Mouse (Mus musculus): Measurements from ENCODE around the gene Gm20388. TPM values are rescaled to one million over a fixed set of nuclear protein-coding genes. Genes with fewer than 3 reads are reported as not detected.

Gm20388 gene
- polyA plus RNA-seq, 1 experiment from 2014 or later, result not detected

DNA sequence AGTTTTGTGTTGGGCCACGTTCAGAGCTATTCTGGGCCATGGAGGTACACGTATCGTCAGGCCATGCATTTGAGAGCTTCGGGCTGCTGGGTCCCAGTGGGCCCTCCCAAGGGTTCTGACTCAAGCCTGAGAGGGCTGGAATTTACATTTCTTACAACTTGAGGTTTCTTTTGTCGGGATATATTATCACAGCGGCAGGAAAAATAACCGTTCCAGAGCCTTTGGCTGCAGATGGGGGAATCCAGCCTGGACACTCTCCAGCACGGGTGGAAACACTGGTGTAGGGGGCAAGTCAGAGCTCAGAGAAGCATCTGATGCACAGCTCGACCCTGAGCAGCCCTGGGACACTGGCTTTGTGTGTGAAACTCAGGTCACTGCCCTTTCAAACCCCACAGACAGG, 2192.6 kb downstream of the Gm20388 start:
- Histone ChIP-seq H3K9me3 (no peaks in the 10 kb centered on the region), H3K9ac (no peak overlapping the region), H3K27me3 (no peaks in the 10 kb centered on the region), H3K4me2 (no peak overlapping the region), H3K36me3 (no peaks in the 10 kb centered on the region), H3K4me3 (no peak overlapping the region), H3K4me1 (peaks cover 37% of the 10 kb centered on the region), H3K27ac (peak overlapping the region; percentile 87)
- WGBS, result 56% methylated on average over 9 of the region's 9 CpGs
- no peak for ATAC-seq (ENCODE audit: insufficient number of reproducible peaks, insufficient read depth, low FRiP score, low TSS enrichment, low read depth)

DNA sequence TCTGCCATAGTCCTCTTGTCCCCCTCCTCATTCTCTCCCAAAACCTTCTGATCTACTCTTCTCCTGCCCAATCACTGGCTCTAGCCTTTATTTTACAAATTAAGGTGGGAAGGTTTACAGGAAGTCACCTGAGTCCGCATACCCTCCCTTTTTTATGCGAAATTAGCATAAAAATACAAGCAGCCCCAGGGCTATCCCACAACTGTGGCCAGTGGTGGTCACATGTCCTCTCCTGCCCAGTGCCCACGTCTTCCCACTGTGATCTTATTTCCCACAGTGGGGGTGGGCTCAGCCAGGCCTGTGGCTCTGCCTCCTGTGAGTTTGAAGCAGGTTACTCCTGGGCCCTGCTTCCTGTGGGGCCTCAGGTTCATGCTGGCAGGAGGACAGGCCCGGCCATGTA, 2194.0 kb downstream of the Gm20388 start:
- WGBS, result 64% methylated on average over 4 of the region's 4 CpGs
- H3K4me1 ChIP-seq, result peaks cover 33% of the 10 kb centered on the region
- no peak overlapping the region for H3K4me2 ChIP-seq
- no peak overlapping the region for H3K27ac ChIP-seq
- no peak overlapping the region for H3K9ac ChIP-seq
- H3K4me3 ChIP-seq, result no peak overlapping the region
- ATAC-seq (ENCODE audit: insufficient number of reproducible peaks, insufficient read depth, low FRiP score, low TSS enrichment, low read depth), result no peak
- H3K36me3 ChIP-seq, result no peaks in the 10 kb centered on the region
- H3K9me3 ChIP-seq, result no peaks in the 10 kb centered on the region
- no peaks in the 10 kb centered on the region for H3K27me3 ChIP-seq

GRCm38 (mm10) chr8:122106270-122106669, 2195.6 kb downstream of the Gm20388 start:
- Histone ChIP-seq H3K27me3 (no peaks in the 10 kb centered on the region), H3K4me1 (peaks cover 28% of the 10 kb centered on the region), H3K4me2 (no peak overlapping the region), H3K27ac (no peak overlapping the region), H3K4me3 (no peak overlapping the region), H3K9ac (no peak overlapping the region), H3K36me3 (no peaks in the 10 kb centered on the region), H3K9me3 (no peaks in the 10 kb centered on the region)
- WGBS, result 60% methylated on average over 9 of the region's 9 CpGs
- ATAC-seq (ENCODE audit: insufficient number of reproducible peaks, insufficient read depth, low FRiP score, low TSS enrichment, low read depth), result no peak

GRCm38 (mm10) chr8:122110240-122110866, 2199.7 kb downstream of the Gm20388 start:
- no peak for ATAC-seq (ENCODE audit: insufficient number of reproducible peaks, insufficient read depth, low FRiP score, low TSS enrichment, low read depth)
- Histone ChIP-seq H3K4me1 (peaks cover 17% of the 10 kb centered on the region), H3K9ac (no peak overlapping the region), H3K4me3 (no peak overlapping the region), H3K27ac (no peak overlapping the region), H3K27me3 (no peaks in the 10 kb centered on the region), H3K4me2 (no peak overlapping the region), H3K36me3 (no peaks in the 10 kb centered on the region), H3K9me3 (no peaks in the 10 kb centered on the region)
- 65% methylated on average over 20 of the region's 20 CpGs for WGBS

DNA sequence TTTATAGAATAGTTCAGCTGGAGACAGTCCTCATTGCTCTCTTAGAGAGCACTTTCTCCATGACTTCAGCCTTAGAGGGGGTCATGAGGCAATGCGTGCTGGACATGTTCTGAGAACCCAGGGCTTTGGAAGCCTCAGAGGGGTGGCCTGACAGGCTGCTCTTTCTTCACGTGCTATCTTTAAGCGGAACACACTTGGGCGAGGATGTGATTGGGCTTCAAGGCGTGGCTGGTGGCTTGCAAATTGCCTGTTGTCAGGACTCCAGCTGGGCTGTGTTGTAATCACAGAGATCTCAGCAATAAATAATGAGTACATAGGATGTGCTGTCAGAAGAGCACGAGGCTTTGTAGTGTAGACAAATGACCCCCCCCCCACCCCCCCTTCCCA, 2200.2 kb downstream of the Gm20388 start:
- Histone ChIP-seq H3K4me2 (no peak overlapping the region), H3K36me3 (no peaks in the 10 kb centered on the region), H3K4me3 (no peak overlapping the region), H3K9ac (no peak overlapping the region), H3K27me3 (no peaks in the 10 kb centered on the region), H3K9me3 (no peaks in the 10 kb centered on the region), H3K27ac (no peak overlapping the region), H3K4me1 (peaks cover 17% of the 10 kb centered on the region)
- no peak for ATAC-seq (ENCODE audit: insufficient number of reproducible peaks, insufficient read depth, low FRiP score, low TSS enrichment, low read depth)
- WGBS, result 71% methylated on average over 6 of the region's 6 CpGs

DNA sequence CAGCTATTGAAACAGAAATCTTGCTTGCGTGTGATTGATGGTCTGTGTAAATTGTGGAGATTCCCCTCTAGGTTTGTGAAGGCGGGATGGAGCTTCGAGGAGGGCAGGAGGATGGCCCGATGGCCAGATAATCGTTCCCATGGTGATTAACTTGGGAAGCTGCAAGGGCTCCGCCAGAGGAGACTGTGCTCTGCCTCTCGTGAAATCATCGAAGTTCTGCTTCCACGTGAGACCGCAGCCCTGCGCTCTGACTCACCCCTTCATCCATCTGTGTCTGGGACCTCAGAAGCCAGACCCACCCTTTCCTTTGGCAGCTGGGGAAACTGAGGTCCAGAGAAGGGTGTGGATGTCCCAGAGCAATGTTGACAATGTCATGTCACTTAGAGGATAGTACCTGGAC, 2201.1 kb downstream of the Gm20388 start:
- no peak for ATAC-seq (ENCODE audit: insufficient number of reproducible peaks, insufficient read depth, low FRiP score, low TSS enrichment, low read depth)
- 68% methylated on average over 11 of the region's 11 CpGs for WGBS

DNA sequence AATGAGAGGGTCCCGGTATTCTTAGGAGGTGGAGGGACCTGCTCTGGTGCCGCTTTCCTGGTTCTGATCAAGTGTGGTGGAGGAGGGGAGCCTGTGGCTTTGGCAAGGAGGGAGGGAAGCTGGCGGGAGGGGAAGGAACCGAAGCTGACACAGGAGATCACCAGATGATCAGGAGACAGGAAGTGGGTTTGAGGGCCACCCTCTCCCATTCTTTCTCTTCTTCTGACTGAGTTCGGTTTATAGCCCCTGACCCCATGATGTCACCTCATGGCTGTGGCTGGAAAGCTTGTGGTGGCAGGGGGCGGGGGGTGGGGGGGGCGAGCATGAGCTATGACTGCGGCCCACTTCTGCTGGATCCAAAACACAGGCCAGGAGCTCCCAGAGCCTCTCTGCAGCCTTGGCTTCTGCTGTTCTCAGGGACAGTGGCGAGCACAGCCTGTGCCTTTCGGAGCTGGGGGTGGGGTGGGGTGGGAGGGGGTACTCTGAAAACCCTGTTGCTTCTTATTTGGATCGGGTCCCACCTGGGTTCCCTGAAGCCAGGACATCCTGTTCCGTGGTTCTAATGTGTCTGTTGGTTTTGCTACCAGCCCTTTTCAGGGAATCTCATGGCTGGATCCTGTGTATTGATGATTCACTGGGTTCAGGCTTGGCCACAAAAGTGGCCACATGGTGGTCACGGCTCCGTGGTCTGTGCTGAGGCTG, 2201.8 kb downstream of the Gm20388 start:
- 63% methylated on average over 14 of the region's 14 CpGs for whole genome bisulfite sequencing
- H3K9ac ChIP-seq, result no peak overlapping the region
- no peaks in the 10 kb centered on the region for H3K9me3 ChIP-seq
- no peaks in the 10 kb centered on the region for H3K36me3 ChIP-seq
- no peaks in the 10 kb centered on the region for H3K27me3 ChIP-seq
- no peak for ATAC-seq (ENCODE audit: insufficient number of reproducible peaks, insufficient read depth, low FRiP score, low TSS enrichment, low read depth)
- no peak overlapping the region for H3K27ac ChIP-seq
- peaks cover 22% of the 10 kb centered on the region for H3K4me1 ChIP-seq
- no peak overlapping the region for H3K4me3 ChIP-seq
- H3K4me2 ChIP-seq, result no peak overlapping the region

More for the DNA sequence above, 2201.1 kb downstream of the Gm20388 start:
- H3K36me3 ChIP-seq, result no peaks in the 10 kb centered on the region
- H3K27ac ChIP-seq, result no peak overlapping the region
- no peaks in the 10 kb centered on the region for H3K27me3 ChIP-seq
- H3K4me1 ChIP-seq, result peaks cover 17% of the 10 kb centered on the region
- no peaks in the 10 kb centered on the region for H3K9me3 ChIP-seq
- H3K4me2 ChIP-seq, result no peak overlapping the region
- H3K4me3 ChIP-seq, result no peak overlapping the region
- H3K9ac ChIP-seq, result no peak overlapping the region

DNA sequence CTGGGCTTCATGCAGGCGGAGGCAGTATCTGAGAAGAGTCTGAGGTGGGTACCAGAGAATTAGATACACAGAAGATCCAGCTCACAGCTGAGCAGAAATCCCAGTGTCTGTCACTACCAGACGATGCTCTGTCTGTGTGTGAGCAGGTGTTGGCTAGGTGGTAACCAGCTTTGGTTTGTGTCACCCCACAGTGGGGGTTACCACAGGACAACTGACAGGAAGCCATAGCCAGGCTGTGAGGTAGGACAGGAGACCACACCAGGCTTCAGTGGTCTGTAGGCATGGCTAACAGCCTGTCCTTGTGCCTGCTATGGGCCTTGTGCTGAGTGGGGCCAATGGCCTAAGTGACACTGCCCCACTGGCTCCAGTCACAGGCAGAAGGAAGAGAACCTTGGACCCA, 2204.2 kb downstream of the Gm20388 start:
- peaks cover 36% of the 10 kb centered on the region for H3K4me1 ChIP-seq
- no peak overlapping the region for H3K27ac ChIP-seq
- ATAC-seq (ENCODE audit: insufficient number of reproducible peaks, insufficient read depth, low FRiP score, low TSS enrichment, low read depth), result no peak
- WGBS, result 89% methylated on average over 2 of the region's 2 CpGs
- H3K36me3 ChIP-seq, result no peaks in the 10 kb centered on the region
- no peaks in the 10 kb centered on the region for H3K9me3 ChIP-seq
- H3K9ac ChIP-seq, result no peak overlapping the region
- H3K4me3 ChIP-seq, result no peak overlapping the region
- no peak overlapping the region for H3K4me2 ChIP-seq
- no peaks in the 10 kb centered on the region for H3K27me3 ChIP-seq

- no peak for ATAC-seq (ENCODE audit: insufficient number of reproducible peaks, insufficient read depth, low FRiP score, low TSS enrichment, low read depth)
- no peak overlapping the region for H3K4me2 ChIP-seq
- 91% methylated on average over 7 of the region's 7 CpGs for WGBS
- H3K27ac ChIP-seq, result peak overlapping the region; percentile 44
- no peak overlapping the region for H3K4me3 ChIP-seq
- H3K9me3 ChIP-seq, result no peaks in the 10 kb centered on the region
- no peak overlapping the region for H3K9ac ChIP-seq
- peaks cover 26% of the 10 kb centered on the region for H3K4me1 ChIP-seq
- no peaks in the 10 kb centered on the region for H3K36me3 ChIP-seq
- no peaks in the 10 kb centered on the region for H3K27me3 ChIP-seq
Measured at GRCm38 (mm10) chr8:122116716-122117357, 2206.2 kb downstream of the Gm20388 start.

DNA sequence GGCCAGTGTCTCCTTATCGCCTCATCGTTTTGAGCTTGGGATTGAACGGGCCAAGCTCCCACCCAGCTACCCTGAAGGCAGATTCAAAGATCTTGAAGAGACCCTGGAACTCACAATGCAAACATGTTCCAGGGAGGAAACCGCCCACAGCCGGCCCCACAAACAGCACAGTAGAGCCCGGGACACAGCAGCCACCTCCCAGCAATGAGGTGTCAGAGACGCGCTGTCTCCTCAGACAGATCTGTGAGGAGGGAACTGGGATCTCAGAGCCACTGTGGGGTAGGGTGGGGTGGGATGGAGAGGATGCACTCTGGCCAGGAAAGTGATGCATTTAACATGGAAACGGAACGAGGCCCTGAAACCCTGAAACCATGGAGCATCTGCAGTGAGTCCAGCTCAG, 2207.5 kb downstream of the Gm20388 start:
- WGBS, result 76% methylated on average over 10 of the region's 10 CpGs
- Histone ChIP-seq H3K4me1 (peaks cover 27% of the 10 kb centered on the region), H3K36me3 (no peaks in the 10 kb centered on the region), H3K9me3 (no peaks in the 10 kb centered on the region), H3K4me3 (no peak overlapping the region), H3K27ac (peak overlapping the region; percentile 44), H3K27me3 (no peaks in the 10 kb centered on the region), H3K4me2 (no peak overlapping the region), H3K9ac (no peak overlapping the region)
- ATAC-seq (ENCODE audit: insufficient number of reproducible peaks, insufficient read depth, low FRiP score, low TSS enrichment, low read depth), result no peak

DNA sequence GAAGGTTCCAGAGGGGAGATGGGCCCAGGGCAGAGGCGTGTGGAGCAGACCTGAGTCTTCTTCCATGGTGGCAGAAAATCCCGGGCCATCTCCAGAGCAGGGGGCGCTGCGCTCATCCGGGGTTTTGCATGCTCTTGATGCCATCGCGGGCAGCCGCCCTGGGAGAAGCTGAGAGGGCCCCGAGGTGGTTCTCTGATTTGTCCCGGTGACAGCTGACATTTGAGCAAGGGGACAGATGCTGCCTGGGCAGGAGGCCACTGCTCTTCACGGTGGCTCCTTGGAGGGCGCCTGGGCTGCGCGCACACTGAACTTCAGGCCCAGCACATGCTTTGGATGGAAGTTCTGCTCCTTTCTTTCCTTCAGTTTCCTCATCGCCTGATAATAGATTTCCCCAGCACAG, 2207.9 kb downstream of the Gm20388 start:
- H3K36me3 ChIP-seq, result no peaks in the 10 kb centered on the region
- ATAC-seq (ENCODE audit: insufficient number of reproducible peaks, insufficient read depth, low FRiP score, low TSS enrichment, low read depth), result no peak
- H3K4me3 ChIP-seq, result no peak overlapping the region
- H3K9me3 ChIP-seq, result no peaks in the 10 kb centered on the region
- H3K9ac ChIP-seq, result no peak overlapping the region
- peaks cover 27% of the 10 kb centered on the region for H3K4me1 ChIP-seq
- WGBS, result 71% methylated on average over 15 of the region's 15 CpGs
- no peak overlapping the region for H3K4me2 ChIP-seq
- H3K27ac ChIP-seq, result no peak overlapping the region; the same call in 1 of the 2 replicates
- H3K27me3 ChIP-seq, result no peaks in the 10 kb centered on the region

GRCm38 (mm10) chr8:122124326-122124725, 2213.7 kb downstream of the Gm20388 start:
- Histone ChIP-seq H3K4me2 (no peak overlapping the region), H3K4me1 (peaks cover 14% of the 10 kb centered on the region; the same call in 1 of the 2 replicates), H3K4me3 (no peak overlapping the region), H3K36me3 (no peaks in the 10 kb centered on the region), H3K9me3 (no peaks in the 10 kb centered on the region), H3K9ac (no peak overlapping the region), H3K27me3 (no peaks in the 10 kb centered on the region), H3K27ac (no peak overlapping the region)
- 91% methylated on average over 3 of the region's 3 CpGs for WGBS
- no peak for ATAC-seq (ENCODE audit: insufficient number of reproducible peaks, insufficient read depth, low FRiP score, low TSS enrichment, low read depth)
